Mouse (Mus musculus) embryo, embryonic 10 days (tissue): Measurements from ENCODE around the gene Kirrel3.

Experiments used
- DNase-seq: peaks from one replicate; pipeline ENCODE4 v3.0.0-alpha.2; 2015; ENCODE audit warnings: low spot score

Kirrel3 gene

GRCm38 (mm10) chr9:35026311-35026710, 540.6 kb downstream of the Kirrel3 start:
- no peak for DNase-seq

GRCm38 (mm10) chr9:35026897-35027311, 541.2 kb downstream of the Kirrel3 start:
- no peak for DNase-seq

- DNase-seq, result no peak
Observed at GRCm38 (mm10) chr9:35027382-35027997, 541.8 kb downstream of the Kirrel3 start.

GRCm38 (mm10) chr9:35030823-35031222, 545.1 kb downstream of the Kirrel3 start:
- DNase-seq, result no peak

GRCm38 (mm10) chr9:35032457-35032856, 546.8 kb downstream of the Kirrel3 start:
- DNase-seq, result no peak

- DNase-seq, result no peak
Observed at GRCm38 (mm10) chr9:35035074-35035473, 549.4 kb downstream of the Kirrel3 start.

- no peak for DNase-seq
Observed at GRCm38 (mm10) chr9:35038922-35039586, 553.4 kb downstream of the Kirrel3 start.

- DNase-seq, result no peak
Observed at GRCm38 (mm10) chr9:35039846-35040245, 554.2 kb downstream of the Kirrel3 start.

- DNase-seq, result no peak
Observed at GRCm38 (mm10) chr9:35041493-35041892, 555.8 kb downstream of the Kirrel3 start.

GRCm38 (mm10) chr9:35043619-35044018, 557.9 kb downstream of the Kirrel3 start:
- DNase-seq, result no peak

- peak; percentile 67 for DNase-seq
Observed at GRCm38 (mm10) chr9:35044458-35044857, 558.8 kb downstream of the Kirrel3 start.

GRCm38 (mm10) chr9:35045031-35045531, 559.4 kb downstream of the Kirrel3 start:
- no peak for DNase-seq

- no peak for DNase-seq
Observed at GRCm38 (mm10) chr9:35045756-35046155, 560.1 kb downstream of the Kirrel3 start.

GRCm38 (mm10) chr9:35048449-35048848, 562.8 kb downstream of the Kirrel3 start:
- DNase-seq, result no peak

GRCm38 (mm10) chr9:35049891-35050527, 564.3 kb downstream of the Kirrel3 start:
- no peak for DNase-seq

- no peak for DNase-seq
Observed at GRCm38 (mm10) chr9:35050701-35051454, 565.2 kb downstream of the Kirrel3 start.

- DNase-seq, result no peak
Observed at GRCm38 (mm10) chr9:35051666-35052065, 566.0 kb downstream of the Kirrel3 start.

GRCm38 (mm10) chr9:35052671-35053070, 567.0 kb downstream of the Kirrel3 start:
- no peak for DNase-seq

GRCm38 (mm10) chr9:35053081-35053480, 567.4 kb downstream of the Kirrel3 start:
- no peak for DNase-seq

GRCm38 (mm10) chr9:35053669-35054068, 568.0 kb downstream of the Kirrel3 start:
- DNase-seq, result no peak

GRCm38 (mm10) chr9:35055528-35056330, 570.0 kb downstream of the Kirrel3 start:
- no peak for DNase-seq
